Mouse (Mus musculus) embryonic facial prominence, embryonic 11.5 days (tissue): ENCODE results near the gene Serinc5. TPM values are rescaled to one million over a fixed set of nuclear protein-coding genes. Genes with fewer than 3 reads are reported as not detected.

ENCODE experiments used
- ATAC-seq: fragments of 200-750 bp; cut with Nextera tagmentation; replicated peaks from 2 replicates; pipeline ENCODE4 v1.8.0; 2017; ENCODE audit warnings: low read depth; ENCODE audit not compliant: insufficient number of reproducible peaks, low FRiP score, low TSS enrichment
- DNase-seq: peaks from one replicate; pipeline ENCODE4 v3.0.0-alpha.2; 2015; ENCODE audit warnings: low spot score
- H3K27ac ChIP-seq: fragments of 300-500 bp; sonication (generic); replicated peaks from 2 replicates; pipeline ENCODE4 v1.5.1; 2014; ENCODE audit warnings: mild to moderate bottlenecking, low read depth, low read length, control low read depth
- H3K27me3 ChIP-seq: fragments of 300-500 bp; sonication (generic); 2 replicates; pipeline ENCODE4 v1.6.1; 2014; ENCODE audit warnings: mild to moderate bottlenecking, low read length, moderate library complexity, mixed read lengths; ENCODE audit not compliant: control insufficient read depth, insufficient read depth
- H3K36me3 ChIP-seq: fragments of 300-500 bp; sonication (generic); replicated peaks from 2 replicates; pipeline ENCODE4 v1.6.1; 2014; ENCODE audit warnings: low read depth, mild to moderate bottlenecking, low read length, moderate library complexity, mixed read lengths; ENCODE audit not compliant: control insufficient read depth, insufficient read depth
- H3K4me1 ChIP-seq: fragments of 300-500 bp; sonication (generic); 2 replicates; pipeline ENCODE4 v1.6.1; 2014; ENCODE audit warnings: low read length, mixed read lengths; ENCODE audit not compliant: control insufficient read depth, insufficient read depth
- H3K4me2 ChIP-seq: fragments of 300-500 bp; sonication (generic); 2 replicates; pipeline ENCODE4 v1.6.1; 2014; ENCODE audit warnings: low read depth, mild to moderate bottlenecking, control low read depth, low read length, moderate library complexity
- H3K4me3 ChIP-seq: fragments of 300-500 bp; sonication (generic); 2 replicates; pipeline ENCODE4 v1.5.1; 2014; ENCODE audit warnings: low read depth, low read length, control low read depth
- H3K9ac ChIP-seq: fragments of 300-500 bp; sonication (generic); replicated peaks from 2 replicates; pipeline ENCODE4 v1.6.1; 2014; ENCODE audit warnings: mild to moderate bottlenecking, control low read depth, low read length
- H3K9me3 ChIP-seq: fragments of 300-500 bp; sonication (generic); replicated peaks from 2 replicates; pipeline ENCODE4 v1.6.1; 2016; ENCODE audit warnings: mild to moderate bottlenecking, low read length, inconsistent platforms, mixed read lengths; ENCODE audit not compliant: control insufficient read depth
- WGBS: fragments of 180-500 bp; shearing (Covaris S2); extraction: QIAGEN DNeasy Blood & Tissue Kit; methylation state at CpG from one replicate; pipeline ENCODE4 v1.1.7; 2014; 5-methylcytosine and 5-hydroxymethylcytosine counted together
- polyA plus RNA-seq: library from polyadenylated mRNA; unstranded; fragments of >200 nt; fragmentation: Nextera tagmentation; extraction: Ambion mirVana; gene quantifications from 2 replicates; pipeline ENCODE4 v1.2.1, GENCODE M21; 2014

The Serinc5 gene
- polyA plus RNA-seq, 1 experiment from 2014 or later, result 9.8 TPM

GRCm38 (mm10) chr13:92743337-92743736, 132.4 kb downstream of the Serinc5 start:
- no peak for ATAC-seq
- Histone ChIP-seq H3K4me3 (no peak overlapping the region), H3K27me3 (no peaks in the 10 kb centered on the region), H3K9ac (no peak overlapping the region), H3K27ac (no peak overlapping the region), H3K9me3 (no peaks in the 10 kb centered on the region), H3K4me1 (no peaks in the 10 kb centered on the region; the same call in 1 of the 2 replicates), H3K36me3 (no peaks in the 10 kb centered on the region), H3K4me2 (no peak overlapping the region)
- DNase-seq, result no peak
- 85% methylated on average over 5 of the region's 5 CpGs for WGBS

DNA sequence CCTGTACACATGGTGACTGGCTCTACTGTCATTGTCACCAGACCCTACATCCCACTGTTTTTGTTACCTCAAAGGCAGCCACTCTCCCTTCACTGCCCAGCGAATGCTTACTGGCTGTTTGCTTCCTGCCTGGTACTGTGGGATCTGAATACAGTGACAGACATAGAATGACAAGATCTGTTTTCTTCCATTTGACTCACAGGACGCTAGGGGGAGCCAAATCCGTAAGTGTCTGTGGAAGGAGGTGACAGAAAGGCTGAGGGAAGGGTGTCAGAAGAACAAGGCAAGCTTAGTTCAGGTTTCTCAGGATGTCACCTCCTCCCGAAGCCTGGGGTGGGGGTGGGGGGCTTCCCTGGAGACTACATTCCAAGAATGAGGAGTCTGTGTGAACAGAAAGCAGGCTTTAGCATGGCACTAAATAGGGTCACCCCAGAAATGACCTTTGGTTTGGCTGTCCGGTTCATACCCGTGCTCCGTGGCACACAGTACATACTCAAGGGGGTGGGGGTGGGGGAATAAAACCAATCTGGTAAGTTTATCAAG, 140.2 kb downstream of the Serinc5 start:
- peak; percentile 80 for ATAC-seq
- H3K4me3 ChIP-seq, result no peak overlapping the region
- WGBS, result 6% methylated on average over 7 of the region's 7 CpGs

DNA sequence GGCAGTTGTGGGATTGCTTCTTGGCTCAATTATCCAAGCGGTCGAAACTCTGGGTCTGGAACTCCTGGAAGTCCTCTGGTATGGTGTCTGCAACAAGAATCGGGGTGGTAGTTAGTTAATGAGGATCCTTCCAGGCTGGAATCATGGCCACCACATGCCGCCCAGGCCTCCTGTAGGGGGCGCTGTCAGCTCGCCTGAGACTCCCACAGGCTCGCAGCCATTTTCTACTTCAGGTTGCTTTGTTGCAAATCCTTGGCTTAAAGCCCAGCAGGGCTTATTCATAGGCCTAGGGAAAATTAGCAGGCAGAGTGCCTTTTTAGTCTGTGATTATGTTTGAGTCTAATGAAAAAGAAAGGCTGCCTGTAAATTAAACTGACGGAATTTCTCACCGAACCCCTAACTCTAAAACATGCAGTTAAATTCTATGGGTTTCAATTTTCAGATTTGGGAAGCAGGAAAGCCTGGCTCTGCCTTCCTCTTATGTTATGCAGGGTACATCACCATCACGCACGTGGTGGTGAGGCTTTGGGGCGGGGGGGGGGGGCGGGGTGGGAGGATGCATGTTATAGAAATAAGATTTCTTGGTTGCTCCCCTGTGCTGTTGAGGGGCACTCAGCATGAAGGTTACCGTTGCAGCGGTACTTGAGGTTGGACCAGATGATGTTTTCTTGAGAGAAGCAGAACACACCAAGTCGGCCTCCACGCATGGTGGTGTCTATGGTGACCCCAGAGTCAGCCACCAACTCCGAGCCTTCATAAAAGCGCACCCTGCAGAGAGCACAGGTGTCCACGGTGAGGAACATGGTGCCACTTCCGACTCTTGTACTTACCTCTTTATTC, 141.1 kb downstream of the Serinc5 start:
- no peak overlapping the region for H3K4me2 ChIP-seq
- no peaks in the 10 kb centered on the region for H3K27me3 ChIP-seq
- DNase-seq, result peak; percentile 87
- 65% methylated on average over 21 of the region's 21 CpGs for WGBS
- no peak overlapping the region for H3K27ac ChIP-seq
- no peak; the same call in 1 of the 2 replicates for ATAC-seq
- no peaks in the 10 kb centered on the region for H3K36me3 ChIP-seq
- H3K4me3 ChIP-seq, result no peak overlapping the region
- no peak overlapping the region for H3K9ac ChIP-seq
- no peaks in the 10 kb centered on the region for H3K9me3 ChIP-seq
- no peaks in the 10 kb centered on the region for H3K4me1 ChIP-seq

More for the DNA sequence above, 140.2 kb downstream of the Serinc5 start:
- H3K4me2 ChIP-seq, result no peak overlapping the region
- H3K9me3 ChIP-seq, result no peaks in the 10 kb centered on the region
- no peaks in the 10 kb centered on the region for H3K27me3 ChIP-seq
- no peaks in the 10 kb centered on the region for H3K4me1 ChIP-seq
- H3K9ac ChIP-seq, result no peak overlapping the region
- DNase-seq, result peak; percentile 85
- H3K27ac ChIP-seq, result no peak overlapping the region
- H3K36me3 ChIP-seq, result no peaks in the 10 kb centered on the region

GRCm38 (mm10) chr13:92753676-92754075, 142.8 kb downstream of the Serinc5 start:
- WGBS, result 90% methylated on average over 8 of the region's 8 CpGs
- H3K4me2 ChIP-seq, result no peak overlapping the region
- no peaks in the 10 kb centered on the region for H3K36me3 ChIP-seq
- DNase-seq (no peak), ATAC-seq (no peak)
- H3K27me3 ChIP-seq, result no peaks in the 10 kb centered on the region
- H3K4me1 ChIP-seq, result no peaks in the 10 kb centered on the region
- no peak overlapping the region for H3K9ac ChIP-seq
- H3K4me3 ChIP-seq, result no peak overlapping the region
- no peak overlapping the region for H3K27ac ChIP-seq
- no peaks in the 10 kb centered on the region for H3K9me3 ChIP-seq

DNA sequence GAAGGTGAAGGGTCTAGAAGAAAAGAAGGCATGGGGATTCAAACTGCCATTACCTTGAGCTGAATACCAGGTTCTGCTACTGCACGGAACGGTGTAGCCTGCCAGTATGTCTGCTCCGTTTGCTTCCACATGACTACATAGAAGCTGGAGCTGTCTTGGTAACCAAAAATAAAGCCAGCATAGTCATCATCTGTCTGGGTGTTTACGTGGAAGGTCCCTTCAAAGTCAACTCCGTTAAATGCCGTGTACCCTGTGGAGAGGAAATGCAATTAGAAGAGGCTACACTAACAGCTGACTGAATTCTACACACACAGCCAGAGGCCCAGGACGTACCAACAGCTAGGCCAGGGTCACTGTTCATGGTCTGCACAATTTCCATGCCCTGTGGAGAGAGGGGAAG, 144.1 kb downstream of the Serinc5 start:
- H3K4me1 ChIP-seq, result no peaks in the 10 kb centered on the region
- no peak overlapping the region for H3K9ac ChIP-seq
- ATAC-seq (no peak), DNase-seq (no peak)
- H3K4me3 ChIP-seq, result no peak overlapping the region
- H3K36me3 ChIP-seq, result no peaks in the 10 kb centered on the region
- no peak overlapping the region for H3K4me2 ChIP-seq
- H3K27ac ChIP-seq, result no peak overlapping the region
- H3K27me3 ChIP-seq, result no peaks in the 10 kb centered on the region
- 74% methylated on average over 7 of the region's 7 CpGs for WGBS
- no peaks in the 10 kb centered on the region for H3K9me3 ChIP-seq

DNA sequence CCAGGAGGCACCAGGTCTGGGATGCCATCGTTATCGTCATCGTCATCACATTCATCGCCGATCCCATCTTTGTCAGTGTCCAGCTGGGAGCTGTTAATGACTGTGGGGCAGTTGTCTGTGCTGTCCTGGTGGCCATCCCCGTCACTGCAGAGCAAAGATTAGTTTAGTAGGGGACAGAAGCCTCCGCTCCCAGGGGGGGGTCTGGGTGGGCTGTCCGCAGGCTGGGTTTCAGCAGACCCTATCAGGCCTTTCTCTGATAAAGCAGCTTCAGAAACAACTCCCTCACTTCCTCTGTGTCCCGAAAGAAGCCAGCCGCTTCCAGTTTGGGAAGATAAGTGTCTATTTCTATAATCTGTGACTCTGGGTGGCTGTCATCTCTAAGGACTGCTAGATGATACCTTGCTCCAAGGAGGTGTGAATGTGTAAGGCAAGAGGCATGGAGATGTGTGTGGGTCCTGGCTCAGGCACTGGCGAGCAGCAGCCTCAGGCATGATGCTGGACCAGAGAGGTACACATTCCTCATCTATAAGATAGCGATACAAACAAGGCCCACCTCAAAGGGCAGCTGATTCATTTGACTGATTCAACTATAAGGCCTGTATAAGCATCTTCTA, 147.2 kb downstream of the Serinc5 start:
- Histone ChIP-seq H3K4me3 (no peak overlapping the region), H3K36me3 (no peaks in the 10 kb centered on the region), H3K27me3 (no peaks in the 10 kb centered on the region), H3K4me1 (no peaks in the 10 kb centered on the region), H3K9me3 (no peaks in the 10 kb centered on the region), H3K9ac (no peak overlapping the region), H3K4me2 (no peak overlapping the region), H3K27ac (no peak overlapping the region)
- ATAC-seq (no peak), DNase-seq (no peak)
- WGBS, result 82% methylated on average over 12 of the region's 12 CpGs

DNA sequence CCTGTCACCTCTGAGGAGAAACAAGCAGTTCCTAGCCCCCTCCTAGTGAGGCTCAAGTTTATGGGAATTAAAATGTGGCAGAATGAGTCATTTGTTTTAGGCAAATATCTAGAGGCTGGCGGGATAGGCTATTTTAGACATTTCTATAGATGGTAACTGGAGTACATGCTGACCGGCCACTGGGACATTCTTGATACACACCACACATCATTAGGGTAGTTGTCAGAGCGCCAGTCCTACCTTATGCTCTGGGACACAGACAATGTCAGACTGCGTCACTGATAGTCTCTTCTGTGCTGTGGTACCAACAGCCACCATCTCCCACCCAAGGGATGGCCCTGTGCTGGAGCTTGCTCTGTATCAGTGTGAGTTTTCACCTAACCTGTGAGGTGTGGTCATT, 148.2 kb downstream of the Serinc5 start:
- Histone ChIP-seq H3K4me1 (no peaks in the 10 kb centered on the region), H3K36me3 (no peaks in the 10 kb centered on the region), H3K9ac (no peak overlapping the region), H3K27me3 (no peaks in the 10 kb centered on the region), H3K4me2 (no peak overlapping the region), H3K4me3 (no peak overlapping the region), H3K9me3 (no peaks in the 10 kb centered on the region), H3K27ac (no peak overlapping the region)
- no peak for DNase-seq
- ATAC-seq, result no peak
- 94% methylated on average over 4 of the region's 4 CpGs for WGBS

DNA sequence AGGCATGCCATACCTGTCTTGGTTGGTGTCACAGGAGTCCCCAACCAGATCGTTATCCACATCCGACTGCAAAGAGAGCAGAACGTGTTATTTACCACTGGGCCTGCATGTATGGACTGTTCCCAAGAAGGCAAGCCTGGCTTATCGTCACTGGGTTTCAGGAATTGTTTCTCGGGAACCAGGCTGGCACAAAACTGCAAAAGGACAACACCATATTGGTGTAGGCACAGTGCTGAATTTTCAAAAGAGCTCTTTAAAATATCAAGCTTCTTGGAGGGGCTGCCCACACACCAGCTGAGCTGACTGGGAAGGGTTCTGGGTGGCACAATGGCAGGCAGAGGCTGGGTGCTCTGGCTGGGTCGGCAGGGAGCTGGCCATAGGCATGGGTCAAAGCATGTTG, 149.6 kb downstream of the Serinc5 start:
- no peak overlapping the region for H3K9ac ChIP-seq
- WGBS, result 88% methylated on average over 6 of the region's 6 CpGs
- no peak overlapping the region for H3K4me3 ChIP-seq
- no peak for DNase-seq
- no peak overlapping the region for H3K4me2 ChIP-seq
- H3K27me3 ChIP-seq, result no peaks in the 10 kb centered on the region
- H3K9me3 ChIP-seq, result no peaks in the 10 kb centered on the region
- H3K36me3 ChIP-seq, result no peaks in the 10 kb centered on the region
- no peak overlapping the region for H3K27ac ChIP-seq
- no peaks in the 10 kb centered on the region for H3K4me1 ChIP-seq
- no peak for ATAC-seq
